Mouse (Mus musculus): ENCODE data around the gene Bysl.

Gene Bysl

GRCm38 (mm10) chr17:47594183-47594968 lies 16.9 kb downstream of the Bysl start:
- peak; percentile 32 for DNase-seq (ENCODE audit: low spot score)

GRCm38 (mm10) chr17:47593854-47594182 lies 17.5 kb downstream of the Bysl start:
- no peak for DNase-seq (ENCODE audit: low spot score)

DNA sequence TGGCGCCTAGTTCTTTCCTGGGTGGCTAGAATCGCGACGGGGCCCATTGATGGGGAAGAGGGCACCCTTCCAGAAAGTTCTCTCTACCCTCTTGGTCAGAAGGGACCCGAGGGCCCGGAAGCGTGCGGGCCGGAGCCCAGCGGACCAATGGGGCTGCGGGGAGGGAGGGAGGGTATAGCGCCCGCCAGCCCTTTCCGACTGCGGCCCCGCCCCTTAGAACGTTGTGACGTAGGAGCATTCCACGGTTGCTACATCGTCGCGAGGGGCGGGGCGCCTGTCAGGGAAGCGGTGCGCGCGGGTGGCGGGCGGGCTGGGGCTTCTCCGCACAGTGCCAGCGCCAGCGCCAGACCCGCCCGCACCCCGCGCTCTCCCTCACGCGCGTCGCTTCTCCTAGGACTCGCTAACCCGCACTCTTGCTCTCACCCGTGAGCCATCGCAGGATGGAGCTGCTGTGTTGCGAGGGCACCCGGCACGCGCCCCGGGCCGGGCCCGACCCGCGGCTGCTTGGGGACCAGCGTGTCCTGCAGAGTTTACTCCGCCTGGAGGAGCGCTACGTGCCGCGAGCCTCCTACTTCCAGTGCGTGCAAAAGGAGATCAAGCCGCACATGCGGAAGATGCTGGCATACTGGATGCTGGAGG lies 18.0 kb downstream of the Bysl start:
- peak; percentile 96 for DNase-seq (ENCODE audit: low spot score)

- no peak for DNase-seq (ENCODE audit: low spot score)
These were observed 20.2 kb downstream of the Bysl start for GRCm38 (mm10) chr17:47591073-47591472.

DNA sequence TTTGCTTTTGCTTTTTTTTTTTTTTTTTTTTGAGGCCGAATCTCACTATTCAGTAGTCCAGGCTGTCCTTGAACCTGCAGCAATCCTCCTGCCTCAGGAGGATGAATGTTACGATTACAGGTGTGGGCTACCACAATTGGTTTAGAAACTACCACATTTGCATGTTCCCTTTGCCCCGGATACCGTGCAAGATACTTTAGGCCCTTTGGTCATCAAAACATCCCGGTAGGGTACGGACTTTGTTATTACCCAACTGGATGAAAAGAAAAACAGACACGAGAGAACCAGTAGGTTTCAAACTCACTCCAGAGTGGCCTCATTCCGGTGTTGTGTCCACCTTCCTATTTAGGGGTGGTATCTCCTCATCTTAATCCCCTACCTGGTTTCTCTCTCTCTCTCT lies 22.8 kb downstream of the Bysl start:
- no peak for DNase-seq (ENCODE audit: low spot score)

GRCm38 (mm10) chr17:47580962-47581361 lies 30.3 kb downstream of the Bysl start:
- no peak for DNase-seq (ENCODE audit: low spot score)

DNA sequence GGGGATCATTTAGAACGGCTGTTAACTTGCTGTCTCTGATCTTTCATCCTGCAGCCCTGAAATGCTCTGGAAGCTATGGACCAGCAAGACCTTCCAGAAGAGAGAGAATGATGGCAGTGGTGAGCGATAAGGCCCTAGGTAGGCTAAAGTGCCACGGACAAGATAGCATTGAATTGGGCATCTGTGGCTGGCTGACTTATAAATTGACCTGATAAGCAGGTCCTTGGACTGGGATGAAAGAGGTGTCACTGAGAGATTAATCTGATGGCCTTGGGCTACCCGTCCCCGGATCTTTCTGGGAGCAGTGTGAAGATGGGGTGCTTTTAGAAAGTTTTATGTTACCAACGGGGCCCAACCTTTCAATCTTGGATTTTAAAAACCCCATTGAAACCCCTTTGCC lies 32.6 kb downstream of the Bysl start:
- no peak for DNase-seq (ENCODE audit: low spot score)

DNA sequence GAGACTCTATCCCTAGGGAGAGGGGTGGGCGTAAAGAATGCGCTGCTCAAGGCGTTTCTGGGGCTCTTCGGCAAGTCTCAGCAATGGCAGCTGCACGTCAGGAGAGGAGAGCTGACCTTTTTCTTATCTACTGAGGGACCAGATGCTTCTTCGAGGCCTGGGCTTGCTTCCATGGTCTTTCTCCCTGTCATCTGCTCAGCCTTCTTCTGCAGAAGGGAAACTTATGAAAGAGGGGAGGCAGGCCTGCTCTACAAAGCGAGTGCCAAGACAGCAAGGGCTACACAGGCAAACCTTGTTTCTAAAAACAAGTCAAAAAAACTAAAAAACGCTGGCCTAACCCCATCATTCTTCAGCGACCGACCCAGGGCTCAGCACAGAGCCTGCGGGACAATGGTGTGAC lies 36.5 kb downstream of the Bysl start:
- no peak for DNase-seq (ENCODE audit: low spot score)

DNA sequence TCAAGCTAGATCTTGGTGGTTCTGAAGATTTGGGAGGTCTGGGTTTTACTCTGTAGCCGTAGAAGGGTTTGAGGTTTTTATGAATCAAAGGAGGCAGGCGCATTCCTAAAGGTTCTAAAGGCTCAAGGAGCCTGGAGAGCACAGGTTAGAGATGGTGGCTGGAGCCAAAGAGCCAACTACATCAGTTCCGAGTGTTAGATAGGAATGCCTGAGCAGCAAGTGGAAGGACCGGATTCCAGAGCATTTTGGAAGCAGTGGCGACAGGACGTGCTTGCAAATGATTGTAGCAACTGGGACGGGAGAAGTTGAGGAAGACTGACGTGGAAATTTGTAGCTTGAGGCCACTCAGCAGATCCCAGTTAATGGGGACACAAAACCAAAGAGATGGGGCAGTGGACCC lies 37.3 kb downstream of the Bysl start:
- no peak for DNase-seq (ENCODE audit: low spot score)

DNA sequence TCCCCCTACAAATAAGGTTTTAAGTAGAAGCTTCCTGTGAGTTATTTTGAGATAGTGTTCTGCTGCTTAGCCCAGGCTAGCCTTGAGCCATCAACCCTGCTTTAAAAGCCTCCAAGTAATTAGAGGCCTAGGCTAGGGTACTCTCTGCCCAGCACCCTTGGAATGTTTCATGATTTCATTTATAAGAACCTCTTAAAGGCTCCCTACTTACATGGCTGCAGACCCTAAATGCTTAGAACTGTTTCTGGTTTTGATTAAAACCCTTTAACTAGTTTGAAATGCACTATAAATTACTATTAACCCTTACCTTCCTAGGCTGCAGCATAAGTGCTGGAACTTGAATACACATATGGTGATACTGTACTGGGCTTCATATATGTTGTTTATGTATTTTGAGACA lies 38.9 kb downstream of the Bysl start:
- no peak for DNase-seq (ENCODE audit: low spot score)

DNA sequence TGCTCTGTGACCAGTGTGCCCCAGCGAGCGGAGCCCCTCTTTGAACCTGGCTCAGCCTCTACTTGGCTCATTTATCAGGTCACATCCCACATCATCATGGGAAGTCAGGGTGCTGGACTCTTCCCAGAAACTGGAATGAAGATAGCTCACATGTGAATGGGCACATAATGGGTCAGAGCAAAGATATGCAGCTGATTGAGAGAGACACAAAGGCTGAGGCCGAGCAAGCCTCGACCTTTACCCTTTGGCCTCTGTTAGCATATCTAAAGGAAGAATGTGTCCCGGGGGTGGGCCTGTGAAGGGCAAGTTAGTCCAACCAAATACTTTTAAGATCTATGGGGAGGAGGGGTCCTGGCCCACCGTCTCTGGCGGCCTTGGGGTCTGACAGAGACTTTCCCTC lies 39.7 kb downstream of the Bysl start:
- no peak for DNase-seq (ENCODE audit: low spot score)

DNA sequence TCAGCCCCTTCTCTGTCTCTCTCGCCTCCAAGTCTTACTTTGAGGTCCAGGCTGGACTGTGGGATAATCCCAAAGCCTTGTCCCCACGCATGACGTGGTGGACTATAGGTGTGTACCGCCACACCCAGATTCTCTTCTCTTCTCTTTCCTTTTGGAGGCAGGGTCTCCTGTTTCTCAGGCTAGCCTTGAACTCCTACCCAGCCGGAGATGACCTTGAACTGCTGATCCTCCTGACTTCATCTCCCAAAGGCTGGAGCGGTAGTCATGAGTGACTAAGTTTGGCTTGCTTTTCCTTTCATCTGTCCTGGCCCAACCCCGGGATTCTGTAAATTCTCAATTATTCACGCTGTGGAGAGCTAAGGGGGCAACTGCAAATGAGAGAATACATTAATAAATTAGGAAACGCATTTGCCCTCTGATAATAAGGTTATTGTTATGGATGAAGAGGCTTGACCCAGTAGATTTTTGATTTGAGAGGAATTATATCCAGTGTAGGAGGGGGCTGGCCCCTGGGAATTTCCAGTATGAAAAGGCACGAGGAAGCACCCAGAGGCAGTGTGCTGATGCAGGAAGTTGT lies 42.3 kb downstream of the Bysl start:
- no peak for DNase-seq (ENCODE audit: low spot score)

- DNase-seq (ENCODE audit: low spot score) = no peak
These were observed 42.9 kb downstream of the Bysl start for GRCm38 (mm10) chr17:47568389-47568788.

GRCm38 (mm10) chr17:47567271-47567670 lies 44.0 kb downstream of the Bysl start:
- DNase-seq (ENCODE audit: low spot score) = no peak

DNA sequence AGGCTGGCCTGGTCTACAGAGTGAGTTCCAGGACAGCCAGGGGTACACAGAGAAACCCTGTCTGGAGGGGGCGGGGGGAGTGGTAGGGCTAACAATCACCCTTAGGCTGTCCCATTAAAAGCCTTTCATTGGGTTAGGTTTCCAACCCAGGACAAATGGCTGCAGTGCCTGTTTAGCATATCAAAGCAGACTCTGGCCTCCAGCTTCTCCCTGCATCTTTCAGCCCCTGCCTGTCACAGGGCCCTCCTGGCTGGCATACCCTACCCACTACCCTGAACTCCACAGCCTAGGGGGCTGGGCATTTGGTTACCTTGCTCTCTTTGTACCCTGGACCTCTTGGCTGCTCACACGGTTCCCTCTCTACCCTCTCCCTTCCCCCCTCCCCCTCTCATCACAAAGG lies 45.2 kb downstream of the Bysl start:
- DNase-seq (ENCODE audit: low spot score) = no peak

DNA sequence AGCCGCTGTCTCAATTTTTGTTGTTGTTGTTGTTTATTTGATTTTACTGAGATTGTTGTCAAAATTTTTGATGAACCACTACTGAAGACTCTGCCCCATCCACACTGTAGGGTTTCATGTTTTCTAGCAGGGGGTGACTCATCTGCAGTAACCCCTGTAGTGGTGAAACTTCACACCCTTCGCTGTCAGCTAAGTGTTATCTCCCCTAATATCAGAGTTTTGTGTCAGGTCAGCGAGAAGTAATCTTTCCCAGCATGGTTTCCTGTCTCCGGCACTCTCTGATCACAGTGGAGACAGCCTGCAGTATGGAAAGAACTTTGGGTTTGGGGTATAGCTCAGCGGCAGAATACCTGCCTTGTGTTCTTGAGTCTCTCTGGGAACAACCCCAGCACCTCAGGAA lies 46.7 kb downstream of the Bysl start:
- DNase-seq (ENCODE audit: low spot score) = no peak

DNA sequence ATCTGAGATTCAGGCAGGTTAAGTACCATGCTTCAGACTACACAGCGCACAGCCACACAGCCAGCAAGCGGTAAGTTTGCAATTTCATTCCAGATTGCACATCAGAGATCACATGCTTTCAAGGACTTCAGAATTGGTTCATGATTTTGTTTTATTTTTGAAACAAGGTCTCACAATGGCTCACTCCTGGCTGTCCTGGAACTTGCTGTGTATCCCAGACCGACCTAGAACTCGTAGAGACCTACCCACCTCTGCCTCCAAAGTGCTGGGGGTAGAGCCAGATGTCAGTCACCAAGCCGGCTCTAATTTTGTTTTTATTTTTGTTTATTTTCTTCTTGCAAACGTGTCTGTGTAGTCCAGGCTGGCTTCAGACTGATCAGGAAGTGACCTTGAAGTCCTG lies 48.4 kb downstream of the Bysl start:
- DNase-seq (ENCODE audit: low spot score) = no peak

DNA sequence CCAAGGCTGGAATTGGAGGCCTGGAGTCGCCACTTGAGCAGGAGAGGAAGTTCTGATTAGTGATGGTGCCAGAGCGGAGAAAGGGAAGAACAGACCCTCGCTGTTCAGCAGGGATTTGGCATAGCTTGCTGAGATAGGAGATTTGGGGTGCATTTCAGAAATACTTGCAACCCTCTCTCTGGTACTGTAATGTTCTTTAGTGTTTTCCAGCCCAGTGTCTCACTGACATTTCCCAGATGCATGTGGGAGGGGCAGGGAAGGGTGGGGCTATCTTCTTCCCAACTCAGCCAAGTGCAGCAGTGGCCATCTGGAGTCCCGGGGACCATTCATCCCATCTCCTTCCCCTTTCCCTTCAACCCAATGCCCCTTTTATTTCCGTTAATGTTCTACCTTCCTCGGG lies 51.6 kb downstream of the Bysl start:
- no peak for DNase-seq (ENCODE audit: low spot score)

DNA sequence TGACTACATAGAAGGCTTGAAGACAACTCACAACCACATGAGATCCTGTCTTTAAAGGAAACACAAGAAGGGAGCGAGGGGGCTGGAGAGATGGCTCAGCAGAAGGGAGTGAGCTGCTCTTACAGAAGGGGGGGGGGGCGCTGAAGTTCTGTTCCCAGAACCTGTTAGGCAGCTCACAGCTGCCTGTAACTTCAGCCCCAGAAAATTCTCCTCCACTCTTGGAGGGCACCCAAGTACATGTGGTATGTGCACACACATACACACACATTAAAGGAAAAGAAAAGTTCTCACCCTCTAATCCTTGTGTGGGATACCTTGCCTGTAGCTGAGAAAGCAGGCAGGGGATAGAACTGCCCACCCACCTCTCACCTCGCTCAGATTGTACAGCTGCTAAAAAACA lies 54.1 kb downstream of the Bysl start:
- no peak for DNase-seq (ENCODE audit: low spot score)

GRCm38 (mm10) chr17:47554621-47555020 lies 56.7 kb downstream of the Bysl start:
- DNase-seq (ENCODE audit: low spot score) = no peak

GRCm38 (mm10) chr17:47552994-47553393 lies 58.3 kb downstream of the Bysl start:
- DNase-seq (ENCODE audit: low spot score) = no peak

GRCm38 (mm10) chr17:47551049-47551448 lies 60.2 kb downstream of the Bysl start:
- no peak for DNase-seq (ENCODE audit: low spot score)

All from urinary bladder, postnatal 25 days (tissue).